Mouse (Mus musculus) limb, embryonic 15.5 days (tissue): Measurements from ENCODE around the gene Bicd2. TPM values are rescaled to one million over a fixed set of nuclear protein-coding genes. Genes with fewer than 3 reads are reported as not detected.

Experiments used
- ATAC-seq: fragments of 200-750 bp; cut with Nextera tagmentation; 2 replicates; pipeline ENCODE4 v1.8.0; 2017; ENCODE audit warnings: low read depth, moderate TSS enrichment; ENCODE audit not compliant: insufficient number of reproducible peaks, low FRiP score, low TSS enrichment
- H3K27ac ChIP-seq: fragments of 300-500 bp; sonication (generic); 2 replicates; pipeline ENCODE4 v1.5.1; 2015; ENCODE audit warnings: moderate library complexity, mild to moderate bottlenecking, inconsistent platforms
- H3K27me3 ChIP-seq: fragments of 300-500 bp; sonication (generic); 2 replicates; pipeline ENCODE4 v1.6.1; 2015; ENCODE audit warnings: inconsistent platforms
- H3K36me3 ChIP-seq: fragments of 300-500 bp; sonication (generic); 2 replicates; pipeline ENCODE4 v1.6.1; 2015; ENCODE audit warnings: inconsistent platforms
- H3K4me1 ChIP-seq: fragments of 300-500 bp; sonication (generic); 2 replicates; pipeline ENCODE4 v1.6.1; 2015; ENCODE audit warnings: inconsistent platforms
- H3K4me2 ChIP-seq: fragments of 300-500 bp; sonication (generic); 2 replicates; pipeline ENCODE4 v1.6.1; 2015; ENCODE audit warnings: mild to moderate bottlenecking, inconsistent platforms
- H3K4me3 ChIP-seq: fragments of 300-500 bp; sonication (generic); 2 replicates; pipeline ENCODE4 v1.5.1; 2015; ENCODE audit warnings: mild to moderate bottlenecking, inconsistent platforms
- H3K9ac ChIP-seq: fragments of 300-500 bp; sonication (generic); 2 replicates; pipeline ENCODE4 v1.6.1; 2015; ENCODE audit warnings: inconsistent platforms
- H3K9me3 ChIP-seq: fragments of 300-500 bp; sonication (generic); 2 replicates; pipeline ENCODE4 v1.6.1; 2016; ENCODE audit warnings: inconsistent platforms
- WGBS: fragments of 180-500 bp; shearing (Covaris S2); methylation state at CpG from one replicate; pipeline ENCODE4 v1.1.7; 2015; 5-methylcytosine and 5-hydroxymethylcytosine counted together
- polyA plus RNA-seq: library from polyadenylated mRNA; unstranded; fragments of >200 nt; fragmentation: Nextera tagmentation; extraction: Ambion mirVana; gene quantifications from 2 replicates; pipeline ENCODE4 v1.2.1, GENCODE M21; 2015

The Bicd2 gene
- polyA plus RNA-seq, 1 experiment from 2014 or later, result 41.1 TPM

- H3K36me3 ChIP-seq, result no peaks in the 10 kb centered on the region
Measured at GRCm38 (mm10) chr13:49333250-49333649, 8.1 kb upstream of the Bicd2 start.

DNA sequence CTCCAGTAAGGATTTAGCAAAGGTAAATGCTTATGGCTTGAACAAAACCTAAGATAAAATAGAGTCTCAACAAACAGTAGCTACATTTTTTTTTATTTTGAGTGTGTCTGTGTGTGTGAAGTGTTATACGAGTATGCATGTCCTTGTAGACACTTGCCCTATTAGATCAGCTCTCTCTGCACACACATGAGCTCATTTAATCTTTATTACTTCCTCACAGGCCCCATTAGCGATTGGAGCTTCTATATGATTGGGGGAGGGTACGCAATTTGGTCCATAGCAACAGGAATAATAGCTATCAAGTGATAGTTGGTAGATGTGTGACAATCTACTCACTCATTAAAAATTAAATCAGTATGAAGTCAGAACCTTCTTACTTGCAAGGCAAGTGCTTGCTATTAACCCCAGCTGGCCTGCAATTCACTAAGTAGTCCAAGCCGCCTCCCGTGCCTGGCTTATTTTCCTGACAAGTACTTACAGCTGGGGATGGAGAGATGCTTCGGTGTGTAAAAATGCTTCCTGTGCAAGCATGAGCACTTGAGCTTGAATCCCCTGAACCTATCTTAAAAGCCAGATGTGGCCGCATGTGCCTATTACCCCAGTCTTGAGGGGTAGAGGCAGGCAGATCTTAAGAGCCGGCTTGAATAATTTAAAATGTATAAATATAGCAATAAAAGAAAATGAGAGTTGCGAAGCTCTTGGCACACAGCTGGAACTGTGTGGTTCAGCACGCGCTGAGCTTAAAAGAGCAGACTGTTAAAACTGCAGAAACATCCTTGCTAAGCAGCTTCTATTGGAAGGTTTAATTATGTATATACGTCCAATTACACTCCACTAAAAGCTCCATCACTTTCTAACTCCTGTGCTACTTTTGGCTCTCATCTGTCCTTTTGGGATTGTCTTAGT lies 6.1 kb upstream of the Bicd2 start:
- H3K4me1 ChIP-seq, result peaks cover 7% of the 10 kb centered on the region
- H3K9ac ChIP-seq, result no peak overlapping the region
- H3K27ac ChIP-seq, result no peak overlapping the region
- H3K9me3 ChIP-seq, result no peaks in the 10 kb centered on the region
- no peak for ATAC-seq
- H3K36me3 ChIP-seq, result no peaks in the 10 kb centered on the region
- H3K4me3 ChIP-seq, result no peak overlapping the region
- WGBS, result 30% methylated on average over 12 of the region's 12 CpGs
- no peaks in the 10 kb centered on the region for H3K27me3 ChIP-seq
- H3K4me2 ChIP-seq, result no peak overlapping the region; the same call in 1 of the 2 replicates

More at GRCm38 (mm10) chr13:49333250-49333649, 8.1 kb upstream of the Bicd2 start:
- WGBS, result 69% methylated on average over 2 of the region's 2 CpGs
- no peak overlapping the region for H3K4me3 ChIP-seq
- H3K9me3 ChIP-seq, result no peaks in the 10 kb centered on the region
- H3K4me2 ChIP-seq, result no peak overlapping the region
- no peak overlapping the region for H3K9ac ChIP-seq
- ATAC-seq, result no peak
- no peak overlapping the region for H3K27ac ChIP-seq
- no peaks in the 10 kb centered on the region for H3K27me3 ChIP-seq
- H3K4me1 ChIP-seq, result peaks cover 5% of the 10 kb centered on the region; the same call in 1 of the 2 replicates

GRCm38 (mm10) chr13:49338893-49339546 lies 2.4 kb upstream of the Bicd2 start:
- Histone ChIP-seq H3K27ac (no peak overlapping the region), H3K4me2 (no peak overlapping the region; the same call in 1 of the 2 replicates), H3K4me1 (peaks cover 34% of the 10 kb centered on the region), H3K27me3 (no peaks in the 10 kb centered on the region), H3K36me3 (no peaks in the 10 kb centered on the region), H3K4me3 (no peak overlapping the region), H3K9me3 (no peaks in the 10 kb centered on the region), H3K9ac (no peak overlapping the region)
- ATAC-seq, result no peak
- WGBS, result 66% methylated on average over 7 of the region's 7 CpGs

- H3K9ac ChIP-seq, result peak overlapping the region; percentile 87
- no peaks in the 10 kb centered on the region for H3K36me3 ChIP-seq
- H3K4me3 ChIP-seq, result peak overlapping the region; percentile 79
- H3K4me2 ChIP-seq, result peak overlapping the region; percentile 77
- no peaks in the 10 kb centered on the region for H3K27me3 ChIP-seq
- no peak for ATAC-seq
- H3K27ac ChIP-seq, result peak overlapping the region; percentile 72
- no peaks in the 10 kb centered on the region for H3K9me3 ChIP-seq
- peaks cover 46% of the 10 kb centered on the region for H3K4me1 ChIP-seq
- 7% methylated on average over 25 of the region's 25 CpGs for WGBS
Measured at GRCm38 (mm10) chr13:49341831-49342722, 692 bp downstream of the Bicd2 start.

DNA sequence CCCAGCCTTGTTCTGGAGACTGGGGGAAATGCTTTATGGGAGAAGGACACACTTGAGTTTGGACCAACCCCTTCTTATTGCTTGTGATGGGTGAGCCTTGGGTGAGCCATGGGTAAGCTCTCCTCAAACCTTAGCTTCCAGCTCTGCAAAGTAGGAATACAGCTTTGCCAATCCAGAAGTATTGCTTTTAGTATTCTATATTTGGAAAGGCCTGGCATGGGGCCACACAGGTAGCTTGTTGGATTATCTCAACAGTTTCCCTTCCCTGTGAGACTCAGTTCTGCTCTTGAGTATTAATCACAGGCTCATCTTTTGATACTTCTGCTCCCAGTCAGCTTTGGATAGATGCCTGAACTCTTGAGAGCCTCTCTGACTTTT lies 1.3 kb downstream of the Bicd2 start:
- peak overlapping the region; percentile 79 for H3K4me3 ChIP-seq
- H3K27ac ChIP-seq, result no peak overlapping the region
- peaks cover 46% of the 10 kb centered on the region for H3K4me1 ChIP-seq
- H3K36me3 ChIP-seq, result no peaks in the 10 kb centered on the region
- ATAC-seq, result no peak
- H3K4me2 ChIP-seq, result peak overlapping the region; percentile 77
- no peaks in the 10 kb centered on the region for H3K9me3 ChIP-seq
- no peaks in the 10 kb centered on the region for H3K27me3 ChIP-seq
- H3K9ac ChIP-seq, result peak overlapping the region; percentile 87; the same call in 1 of the 2 replicates

- Histone ChIP-seq H3K9me3 (no peaks in the 10 kb centered on the region), H3K27ac (no peak overlapping the region), H3K9ac (no peak overlapping the region), H3K27me3 (no peaks in the 10 kb centered on the region), H3K4me2 (no peak overlapping the region), H3K36me3 (no peaks in the 10 kb centered on the region), H3K4me1 (peaks cover 46% of the 10 kb centered on the region), H3K4me3 (no peak overlapping the region)
- WGBS, result 80% methylated on average over 8 of the region's 8 CpGs
- ATAC-seq, result no peak
Measured at GRCm38 (mm10) chr13:49344567-49344966, 3.2 kb downstream of the Bicd2 start.

- Histone ChIP-seq H3K4me2 (peak overlapping the region; percentile 4; the same call in 1 of the 2 replicates), H3K4me1 (peaks cover 43% of the 10 kb centered on the region), H3K36me3 (no peaks in the 10 kb centered on the region), H3K9ac (no peak overlapping the region), H3K27me3 (no peaks in the 10 kb centered on the region), H3K27ac (no peak overlapping the region), H3K4me3 (no peak overlapping the region), H3K9me3 (no peaks in the 10 kb centered on the region)
- WGBS, result 60% methylated on average over 2 of the region's 2 CpGs
- ATAC-seq, result no peak
Measured at GRCm38 (mm10) chr13:49345476-49345875, 4.1 kb downstream of the Bicd2 start.

GRCm38 (mm10) chr13:49348522-49348921 lies 7.1 kb downstream of the Bicd2 start:
- H3K9me3 ChIP-seq, result no peaks in the 10 kb centered on the region
- 90% methylated on average over 2 of the region's 2 CpGs for WGBS
- no peak overlapping the region for H3K4me3 ChIP-seq
- H3K36me3 ChIP-seq, result 0 out of 2 replicates have a peak, but pooled peaks cover 3% of the 10 kb centered on the region
- H3K9ac ChIP-seq, result no peak overlapping the region
- H3K4me1 ChIP-seq, result peaks cover 32% of the 10 kb centered on the region
- no peak overlapping the region for H3K4me2 ChIP-seq
- no peaks in the 10 kb centered on the region for H3K27me3 ChIP-seq
- no peak overlapping the region for H3K27ac ChIP-seq
- ATAC-seq, result no peak

GRCm38 (mm10) chr13:49349335-49349734 lies 8.0 kb downstream of the Bicd2 start:
- no peak overlapping the region for H3K27ac ChIP-seq
- H3K27me3 ChIP-seq, result no peaks in the 10 kb centered on the region
- no peak overlapping the region for H3K4me2 ChIP-seq
- no peak overlapping the region for H3K9ac ChIP-seq
- H3K4me3 ChIP-seq, result no peak overlapping the region
- H3K9me3 ChIP-seq, result no peaks in the 10 kb centered on the region
- H3K4me1 ChIP-seq, result peaks cover 25% of the 10 kb centered on the region
- WGBS, result 90% methylated on average over 4 of the region's 4 CpGs
- H3K36me3 ChIP-seq, result 0 out of 2 replicates have a peak, but pooled peaks cover 3% of the 10 kb centered on the region
- ATAC-seq, result no peak

- no peak for ATAC-seq
- Histone ChIP-seq H3K4me1 (peaks cover 19% of the 10 kb centered on the region), H3K27me3 (no peaks in the 10 kb centered on the region), H3K4me3 (no peak overlapping the region), H3K9ac (no peak overlapping the region), H3K36me3 (0 out of 2 replicates have a peak, but pooled peaks cover 3% of the 10 kb centered on the region), H3K9me3 (no peaks in the 10 kb centered on the region), H3K27ac (no peak overlapping the region), H3K4me2 (no peak overlapping the region)
- WGBS, result 87% methylated on average over 6 of the region's 6 CpGs
Measured at GRCm38 (mm10) chr13:49349836-49350505, 8.6 kb downstream of the Bicd2 start.

- Histone ChIP-seq H3K9ac (no peak overlapping the region), H3K4me2 (no peak overlapping the region), H3K4me3 (no peak overlapping the region), H3K27me3 (no peaks in the 10 kb centered on the region), H3K4me1 (peaks cover 15% of the 10 kb centered on the region), H3K36me3 (0 out of 2 replicates have a peak, but pooled peaks cover 11% of the 10 kb centered on the region), H3K9me3 (no peaks in the 10 kb centered on the region), H3K27ac (0 out of 2 replicates have a peak overlapping the region, but pooled peaks have one; percentile 0)
- no peak for ATAC-seq
- 59% methylated on average over 3 of the region's 3 CpGs for WGBS
Measured at GRCm38 (mm10) chr13:49352581-49353159, 11.3 kb downstream of the Bicd2 start.
